Mouse (Mus musculus): Measurements from ENCODE around the gene Enox1.

- TF ChIP-seq POLR2A (IDR thresholded peaks at IDR 0.05; ENCODE audit: borderline replicate concordance, extremely low read depth, low read depth, low read length): no peak
- TF ChIP-seq CTCF (IDR thresholded peaks at IDR 0.05; ENCODE audit: insufficient read depth, low read length): no peak
Measured at GRCm38 (mm10) chr14:77601446-77601845, 444.9 kb downstream of the Enox1 start.
